Comparison of ENCODE assay signal across 9 mouse cellular contexts in the genomic region with DNA sequence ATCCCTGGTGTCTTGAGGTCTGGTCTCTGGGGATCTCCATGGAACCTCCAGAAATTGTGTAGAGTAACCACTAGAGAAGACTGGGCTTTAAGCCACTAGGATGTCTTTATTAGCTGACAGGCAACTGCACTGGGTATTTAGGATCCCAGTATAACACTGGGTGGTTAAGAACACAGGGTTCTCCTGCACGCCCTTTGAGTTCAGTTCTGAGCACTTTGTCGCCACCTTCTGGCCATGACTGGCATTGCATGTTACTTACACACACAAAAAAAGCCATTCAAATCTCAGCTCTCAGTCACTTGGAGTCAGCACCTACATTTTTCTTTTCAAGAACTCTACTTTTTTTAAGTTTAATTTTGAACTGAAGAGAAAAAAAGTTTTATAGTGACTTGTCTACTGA. TPM values are rescaled to one million over a fixed set of nuclear protein-coding genes. Genes with fewer than 3 reads are reported as not detected.
DNase-seq lines count a peak whose midpoint lies in the region; ATAC-seq lines count a peak whose summit lies in the region.
"Had no signal": no experiment of that assay in that cellular context is flagged by ENCODE, and none has a peak within 500 bp of the region (broad histone marks: within the 10 kb centered on the region; RNA-seq: fewer than 3 reads in every experiment).

No protein-coding gene starts in this region.

- intact Hi-C loops in left cerebral cortex, postnatal 36 days (cut with DNase I): no loop called here

- peak; percentile 83 for DNase-seq in intestine, embryonic 14.5 days (ENCODE audit: low spot score)
- DNase-seq in cerebellum, adult 8-10 months: peak; percentile 74
- DNase-seq in frontal cortex, postnatal 10 days (ENCODE audit: low spot score in 2 of 2): peak; percentile 17 to 65
- DNase-seq in left cerebral cortex, postnatal 36 days (ENCODE audit: low spot score in 2 of 2): peak; percentile 61 to 64
- DNase-seq in neural tube, embryonic 10.5 days (ENCODE audit: extremely low spot score, low spot score): peak; percentile 65
- peak; percentile 39 to 83 for DNase-seq in spleen, postnatal 4 days (ENCODE audit: low spot score in 2 of 2)

- H3K27me3 ChIP-seq in intestine, embryonic 14.5 days (replicated peaks; ENCODE audit: control insufficient read depth, insufficient read depth, low read length): no peaks in the 10 kb centered on the region
- no peaks in the 10 kb centered on the region for H3K27me3 ChIP-seq in intestine, embryonic 16.5 days (replicated peaks; ENCODE audit: control insufficient read depth, insufficient read depth, low read length)
- no peaks in the 10 kb centered on the region for H3K27me3 ChIP-seq in intestine, embryonic 15.5 days (replicated peaks)
- H3K27me3 ChIP-seq: megakaryocyte, embryonic 14.5 days had no signal

- no peaks in the 10 kb centered on the region for H3K9me3 ChIP-seq in intestine, embryonic 14.5 days (ENCODE audit: control insufficient read depth, low read length)
- no peaks in the 10 kb centered on the region for H3K9me3 ChIP-seq in intestine, embryonic 16.5 days (ENCODE audit: control insufficient read depth, low read length)
- H3K9me3 ChIP-seq in intestine, embryonic 15.5 days: no peaks in the 10 kb centered on the region
- H3K9me3 ChIP-seq: megakaryocyte, embryonic 14.5 days had no signal

- H3K4me3 ChIP-seq in intestine, embryonic 14.5 days (ENCODE audit: low read depth, low read length): no peak overlapping the region
- no peak overlapping the region for H3K4me3 ChIP-seq in intestine, embryonic 16.5 days (ENCODE audit: low read length)
- no peak overlapping the region for H3K4me3 ChIP-seq in intestine, embryonic 15.5 days (replicated peaks)
- H3K4me3 ChIP-seq: megakaryocyte, embryonic 14.5 days had no signal

- no peak for ATAC-seq in intestine, embryonic 14.5 days (replicated peaks; ENCODE audit: low FRiP score, low TSS enrichment, low read depth)
- no peak for ATAC-seq in intestine, embryonic 16.5 days
- ATAC-seq in intestine, embryonic 15.5 days: peak; percentile 41; the same call in 1 of the 2 replicates

- no peak overlapping the region for H3K9ac ChIP-seq in intestine, embryonic 14.5 days (ENCODE audit: low read length)
- H3K9ac ChIP-seq in intestine, embryonic 16.5 days (ENCODE audit: low read depth, low read length): no peak overlapping the region
- no peak overlapping the region for H3K9ac ChIP-seq in intestine, embryonic 15.5 days

- H3K4me2 ChIP-seq in intestine, embryonic 14.5 days (ENCODE audit: low read length): no peak overlapping the region
- H3K4me2 ChIP-seq in intestine, embryonic 16.5 days (ENCODE audit: low read depth, low read length): no peak overlapping the region
- no peak overlapping the region for H3K4me2 ChIP-seq in intestine, embryonic 15.5 days (replicated peaks)

- no peaks in the 10 kb centered on the region for H3K4me1 ChIP-seq in intestine, embryonic 14.5 days (replicated peaks; ENCODE audit: control insufficient read depth, insufficient read depth, low read length)
- no peaks in the 10 kb centered on the region for H3K4me1 ChIP-seq in intestine, embryonic 16.5 days (ENCODE audit: control insufficient read depth, insufficient read depth, low read length)
- H3K4me1 ChIP-seq in intestine, embryonic 15.5 days (replicated peaks): no peaks in the 10 kb centered on the region
- H3K4me1 ChIP-seq: megakaryocyte, embryonic 14.5 days had no signal

- H3K36me3 ChIP-seq in intestine, embryonic 14.5 days (ENCODE audit: control insufficient read depth, insufficient read depth, low read length): peaks cover 20% of the 10 kb centered on the region; the same call in 1 of the 2 replicates
- H3K36me3 ChIP-seq in intestine, embryonic 16.5 days (ENCODE audit: control insufficient read depth, insufficient read depth, low read length): no peaks in the 10 kb centered on the region
- no peaks in the 10 kb centered on the region for H3K36me3 ChIP-seq in intestine, embryonic 15.5 days

- WGBS in intestine, embryonic 14.5 days: 6% methylated on average over 2 of the region's 2 CpGs
- WGBS in intestine, embryonic 16.5 days: 6% methylated on average over 2 of the region's 2 CpGs
- WGBS in intestine, embryonic 15.5 days: 4% methylated on average over 2 of the region's 2 CpGs

- no peak overlapping the region for H3K27ac ChIP-seq in intestine, embryonic 14.5 days (ENCODE audit: low read depth)
- no peak overlapping the region for H3K27ac ChIP-seq in intestine, embryonic 16.5 days (ENCODE audit: low read length)
- no peak overlapping the region for H3K27ac ChIP-seq in intestine, embryonic 15.5 days

RNA-seq across cellular contexts. Expression of a gene that starts 10.3 kb away (rescaled TPM):
- polyA plus RNA-seq in intestine, embryonic 14.5 days (2014; fragmentation: Nextera tagmentation; extraction: Ambion mirVana): 8.3 TPM in 2 replicates
- 5.6 and 6.1 TPM in 2 replicates for polyA plus RNA-seq in intestine, embryonic 16.5 days (2015; fragmentation: Nextera tagmentation; extraction: Ambion mirVana)
- 6.8 and 7.2 TPM in 2 replicates for polyA plus RNA-seq in intestine, embryonic 15.5 days (2015; fragmentation: Nextera tagmentation; extraction: Ambion mirVana)
- total RNA-seq in left cerebral cortex, postnatal 36 days (2021): 10 to 100 TPM; 32.4 to 37.3 TPM

RNA-seq across cellular contexts. Expression of a gene that starts 10.3 kb away (rescaled TPM):
- 38.6 and 45.8 TPM in 2 replicates for polyA plus RNA-seq in intestine, embryonic 14.5 days (2014; fragmentation: Nextera tagmentation; extraction: Ambion mirVana)
- 20.9 TPM in 2 replicates for polyA plus RNA-seq in intestine, embryonic 16.5 days (2015; fragmentation: Nextera tagmentation; extraction: Ambion mirVana)
- polyA plus RNA-seq in intestine, embryonic 15.5 days (2015; fragmentation: Nextera tagmentation; extraction: Ambion mirVana): 27.7 and 30.0 TPM in 2 replicates
- total RNA-seq in left cerebral cortex, postnatal 36 days (2021): 100 to 1,000 TPM; 309 to 361 TPM

RNA-seq across cellular contexts. Expression of a gene that starts 27.8 kb away (rescaled TPM):
- polyA plus RNA-seq in intestine, embryonic 14.5 days (2014; fragmentation: Nextera tagmentation; extraction: Ambion mirVana): 0.55 TPM in 1 of 2 replicates, not detected in the other
- not detected in 2 replicates for polyA plus RNA-seq in intestine, embryonic 16.5 days (2015; fragmentation: Nextera tagmentation; extraction: Ambion mirVana)
- 0.67 TPM in 1 of 2 replicates, not detected in the other for polyA plus RNA-seq in intestine, embryonic 15.5 days (2015; fragmentation: Nextera tagmentation; extraction: Ambion mirVana)
- total RNA-seq in left cerebral cortex, postnatal 36 days (2021): not detected

RNA-seq across cellular contexts. Expression of a gene that starts 44.6 kb away (rescaled TPM):
- polyA plus RNA-seq in intestine, embryonic 14.5 days (2014; fragmentation: Nextera tagmentation; extraction: Ambion mirVana): 41.4 and 45.5 TPM in 2 replicates
- polyA plus RNA-seq in intestine, embryonic 16.5 days (2015; fragmentation: Nextera tagmentation; extraction: Ambion mirVana): 21.9 and 24.8 TPM in 2 replicates
- 32.6 and 35.7 TPM in 2 replicates for polyA plus RNA-seq in intestine, embryonic 15.5 days (2015; fragmentation: Nextera tagmentation; extraction: Ambion mirVana)
- total RNA-seq in left cerebral cortex, postnatal 36 days (2021): 10 to 100 TPM; 56.2 to 75.5 TPM

RNA-seq across cellular contexts. Expression of a gene that starts 59.2 kb away (rescaled TPM):
- polyA plus RNA-seq in intestine, embryonic 14.5 days (2014; fragmentation: Nextera tagmentation; extraction: Ambion mirVana): not detected in 2 replicates
- not detected in 2 replicates for polyA plus RNA-seq in intestine, embryonic 16.5 days (2015; fragmentation: Nextera tagmentation; extraction: Ambion mirVana)
- not detected in 2 replicates for polyA plus RNA-seq in intestine, embryonic 15.5 days (2015; fragmentation: Nextera tagmentation; extraction: Ambion mirVana)
- total RNA-seq in left cerebral cortex, postnatal 36 days (2021): not detected
